Mouse (Mus musculus): ENCODE measurements around the gene Elovl3. TPM values are rescaled to one million over a fixed set of nuclear protein-coding genes. Genes with fewer than 3 reads are reported as not detected.

Gene Elovl3
- total and polyA plus RNA-seq, 2 experiments from 2014 or later, result 0.11 TPM; not detected in 1

DNA sequence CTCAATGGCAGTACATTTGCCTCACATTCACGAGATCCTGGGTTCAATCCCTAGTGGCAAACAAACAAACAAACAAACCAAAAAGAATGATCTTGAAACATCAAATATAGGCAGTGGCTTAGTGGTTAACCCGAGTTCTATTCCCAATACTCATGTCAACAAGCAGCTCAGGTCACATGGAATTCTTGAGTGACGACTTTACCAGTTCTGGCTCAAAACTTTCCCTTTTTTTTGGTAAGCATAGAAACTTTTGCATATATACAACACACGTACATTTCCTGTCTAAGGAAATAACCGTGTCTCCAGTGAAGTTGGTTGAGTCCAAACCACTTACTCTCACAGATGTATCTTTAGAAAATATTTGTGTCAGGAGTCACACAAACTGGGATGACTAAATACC is 40.8 kb downstream of the Elovl3 start:
- H3K36me3 ChIP-seq (ENCODE audit: insufficient read depth), result peaks cover 12% of the 10 kb centered on the region; the same call in 1 of the 2 replicates
- TF ChIP-seq CTCF (IDR thresholded peaks at IDR 0.05; ENCODE audit: low read depth), result no peak
- DNase-seq (no peak), ATAC-seq (no peak)
- H3K4me1 ChIP-seq (ENCODE audit: insufficient read depth), result no peaks in the 10 kb centered on the region
- H3K4me3 ChIP-seq (ENCODE audit: low read depth, low read length), result no peak overlapping the region
- no peaks in the 10 kb centered on the region for H3K27me3 ChIP-seq (ENCODE audit: insufficient read depth, low read length)
- H3K9ac ChIP-seq, result no peak overlapping the region
- WGBS, result 84% methylated on average over 5 of the region's 5 CpGs
- H3K27ac ChIP-seq (ENCODE audit: low read depth, low read length), result no peak overlapping the region
- H3K4me2 ChIP-seq (ENCODE audit: low read depth), result no peak overlapping the region
- H3K9me3 ChIP-seq (ENCODE audit: low read length), result no peaks in the 10 kb centered on the region

DNA sequence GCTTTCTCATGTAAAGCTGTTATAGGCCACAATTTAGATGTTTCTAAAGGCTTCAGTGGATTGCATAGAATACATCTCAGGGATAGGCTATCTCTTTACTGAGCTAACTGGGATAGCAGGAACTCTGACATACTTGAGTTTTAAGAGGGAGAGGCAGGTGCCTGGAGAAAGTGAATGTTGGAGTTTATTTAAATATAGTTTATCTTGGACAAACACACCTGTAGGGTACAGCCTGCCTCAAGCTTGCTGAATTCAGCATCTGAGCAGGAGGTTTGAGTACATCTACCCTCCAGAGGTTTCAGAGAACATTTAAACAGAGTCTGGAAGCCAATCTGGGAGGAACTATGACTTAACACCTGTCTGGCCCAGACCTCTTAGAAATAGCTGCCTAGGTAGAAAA is 43.5 kb downstream of the Elovl3 start:
- Histone ChIP-seq H3K9ac (no peak overlapping the region), H3K36me3 (ENCODE audit: insufficient read depth) (peaks cover 12% of the 10 kb centered on the region; the same call in 1 of the 2 replicates), H3K4me3 (ENCODE audit: low read depth, low read length) (no peak overlapping the region), H3K4me1 (ENCODE audit: insufficient read depth) (no peaks in the 10 kb centered on the region), H3K4me2 (ENCODE audit: low read depth) (no peak overlapping the region), H3K27me3 (ENCODE audit: insufficient read depth, low read length) (no peaks in the 10 kb centered on the region), H3K9me3 (ENCODE audit: low read length) (no peaks in the 10 kb centered on the region), H3K27ac (ENCODE audit: low read depth, low read length) (no peak overlapping the region)
- ATAC-seq (no peak), DNase-seq (no peak)
- TF ChIP-seq CTCF (IDR thresholded peaks at IDR 0.05; ENCODE audit: low read depth), result no peak

DNA sequence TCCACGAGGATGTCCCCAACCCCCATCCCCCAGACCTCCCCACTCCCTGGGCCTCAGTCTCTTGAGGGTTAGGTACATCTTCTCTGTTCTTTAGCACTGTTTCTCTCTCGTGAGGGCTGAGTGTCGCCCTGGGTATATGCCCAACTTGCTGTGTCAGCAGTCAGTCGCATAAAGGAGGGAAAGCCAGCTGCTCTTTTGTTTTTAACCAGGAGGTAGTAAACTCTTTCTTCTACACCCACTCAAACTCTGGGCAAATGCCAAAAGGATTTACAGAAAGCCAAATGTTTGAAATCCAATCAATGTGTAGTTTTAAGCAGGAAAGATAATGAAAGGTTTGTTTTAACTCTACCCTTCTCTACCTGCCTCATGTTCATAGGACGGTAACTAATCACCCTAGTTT is 45.3 kb downstream of the Elovl3 start:
- Histone ChIP-seq H3K27me3 (ENCODE audit: insufficient read depth, low read length) (no peaks in the 10 kb centered on the region), H3K9ac (no peak overlapping the region), H3K9me3 (ENCODE audit: low read length) (no peaks in the 10 kb centered on the region), H3K27ac (ENCODE audit: low read depth, low read length) (no peak overlapping the region), H3K4me2 (ENCODE audit: low read depth) (no peak overlapping the region), H3K4me3 (ENCODE audit: low read depth, low read length) (no peak overlapping the region), H3K36me3 (ENCODE audit: insufficient read depth) (peaks cover 4% of the 10 kb centered on the region; the same call in 1 of the 2 replicates), H3K4me1 (ENCODE audit: insufficient read depth) (no peaks in the 10 kb centered on the region)
- WGBS, result 32% methylated on average over 5 of the region's 5 CpGs
- DNase-seq (no peak), ATAC-seq (no peak)
- TF ChIP-seq CTCF (IDR thresholded peaks at IDR 0.05; ENCODE audit: low read depth), result no peak

DNA sequence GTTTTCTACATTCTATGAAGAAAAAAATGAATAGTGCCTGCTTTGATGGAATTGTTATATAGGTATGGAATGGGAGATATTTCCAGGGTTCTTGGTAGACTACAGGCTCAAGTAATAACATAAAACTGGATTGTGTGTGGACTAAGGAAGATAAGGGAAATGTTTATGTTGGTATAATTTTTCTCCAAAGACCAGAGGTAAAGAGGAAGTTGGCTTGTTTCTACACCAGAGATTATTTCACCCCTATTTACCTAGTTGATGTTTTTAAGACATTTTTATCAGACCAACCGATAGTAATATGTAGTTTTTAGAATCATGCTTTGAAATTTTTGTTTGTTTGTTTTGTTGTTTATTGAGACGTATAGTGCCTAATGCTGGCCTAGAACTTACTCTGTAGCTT is 48.6 kb downstream of the Elovl3 start:
- Histone ChIP-seq H3K4me1 (ENCODE audit: insufficient read depth) (no peaks in the 10 kb centered on the region), H3K9ac (no peak overlapping the region), H3K27ac (ENCODE audit: low read depth, low read length) (no peak overlapping the region), H3K27me3 (ENCODE audit: insufficient read depth, low read length) (no peaks in the 10 kb centered on the region), H3K4me2 (ENCODE audit: low read depth) (no peak overlapping the region), H3K9me3 (ENCODE audit: low read length) (no peaks in the 10 kb centered on the region), H3K4me3 (ENCODE audit: low read depth, low read length) (no peak overlapping the region), H3K36me3 (ENCODE audit: insufficient read depth) (0 out of 2 replicates have a peak, but pooled peaks cover 5% of the 10 kb centered on the region)
- TF ChIP-seq CTCF (IDR thresholded peaks at IDR 0.05; ENCODE audit: low read depth), result no peak
- no peak for DNase-seq
- ATAC-seq, result no peak
- WGBS, result 89% methylated on average over 2 of the region's 2 CpGs

DNA sequence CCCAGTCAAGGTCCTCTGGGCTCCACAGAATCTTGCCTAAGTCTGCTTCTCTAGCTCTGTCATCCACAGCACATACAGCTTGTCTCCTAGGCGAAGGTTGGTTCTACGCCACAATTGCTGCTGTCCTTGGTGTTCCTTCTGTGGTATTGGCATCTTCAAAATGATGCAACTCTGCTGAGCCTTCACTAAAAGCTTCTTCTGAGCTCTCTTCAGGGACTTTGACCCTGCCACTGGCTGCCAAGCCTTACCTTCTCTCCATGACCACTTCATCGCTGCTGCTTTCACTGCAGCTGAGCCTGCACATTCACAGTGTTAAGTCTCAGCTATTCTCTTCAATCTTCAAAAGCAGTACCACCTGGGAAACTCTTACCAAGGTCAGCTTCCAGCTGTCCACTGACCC is 50.5 kb downstream of the Elovl3 start:
- H3K9ac ChIP-seq, result no peak overlapping the region
- WGBS, result 92% methylated on average over 3 of the region's 3 CpGs
- no peak overlapping the region for H3K4me3 ChIP-seq (ENCODE audit: low read depth, low read length)
- no peak for DNase-seq
- H3K27me3 ChIP-seq (ENCODE audit: insufficient read depth, low read length), result no peaks in the 10 kb centered on the region
- ATAC-seq, result no peak
- H3K9me3 ChIP-seq (ENCODE audit: low read length), result no peaks in the 10 kb centered on the region
- 0 out of 2 replicates have a peak, but pooled peaks cover 5% of the 10 kb centered on the region for H3K36me3 ChIP-seq (ENCODE audit: insufficient read depth)
- H3K4me1 ChIP-seq (ENCODE audit: insufficient read depth), result no peaks in the 10 kb centered on the region
- H3K27ac ChIP-seq (ENCODE audit: low read depth, low read length), result no peak overlapping the region
- TF ChIP-seq CTCF (IDR thresholded peaks at IDR 0.05; ENCODE audit: low read depth), result no peak
- H3K4me2 ChIP-seq (ENCODE audit: low read depth), result no peak overlapping the region

Other genes starting within 250 kb of the Elovl3 start
- 17.5 and 22.5 TPM in 2 replicates for gene Armh3, start 133.4 kb upstream of the Elovl3 start, total RNA-seq (2014; rRNA removed)
- gene Armh3, start 133.4 kb upstream of the Elovl3 start, polyA plus RNA-seq (2015; fragmentation: Nextera tagmentation; extraction: Ambion mirVana), result 18.7 and 20.9 TPM in 2 replicates
- gene Hps6, start 128.4 kb upstream of the Elovl3 start, total RNA-seq (2014; rRNA removed), result 5.3 and 7.0 TPM in 2 replicates
- gene Hps6, start 128.4 kb upstream of the Elovl3 start, polyA plus RNA-seq (2015; fragmentation: Nextera tagmentation; extraction: Ambion mirVana), result 3.6 and 4.6 TPM in 2 replicates
- 10.6 and 11.2 TPM in 2 replicates for gene Pprc1, start 87.0 kb upstream of the Elovl3 start, total RNA-seq (2014; rRNA removed)
- gene Pprc1, start 87.0 kb upstream of the Elovl3 start, polyA plus RNA-seq (2015; fragmentation: Nextera tagmentation; extraction: Ambion mirVana), result 9.0 and 11.3 TPM in 2 replicates
- 140 and 162 TPM in 2 replicates for gene Ldb1, start 86.7 kb upstream of the Elovl3 start, total RNA-seq (2014; rRNA removed)
- 82.6 and 90.4 TPM in 2 replicates for gene Ldb1, start 86.7 kb upstream of the Elovl3 start, polyA plus RNA-seq (2015; fragmentation: Nextera tagmentation; extraction: Ambion mirVana)
- gene Nolc1, start 56.0 kb upstream of the Elovl3 start, total RNA-seq (2014; rRNA removed), result 38.0 and 51.6 TPM in 2 replicates
- 49.7 and 67.3 TPM in 2 replicates for gene Nolc1, start 56.0 kb upstream of the Elovl3 start, polyA plus RNA-seq (2015; fragmentation: Nextera tagmentation; extraction: Ambion mirVana)
- 0.31 TPM in 1 of 2 replicates, not detected in the other for gene Pitx3, start 16.4 kb downstream of the Elovl3 start, total RNA-seq (2014; rRNA removed)
- 0.41 TPM in 1 of 2 replicates, not detected in the other for gene Pitx3, start 16.4 kb downstream of the Elovl3 start, polyA plus RNA-seq (2015; fragmentation: Nextera tagmentation; extraction: Ambion mirVana)
- 44.9 and 54.4 TPM in 2 replicates for gene Gbf1, start 20.6 kb downstream of the Elovl3 start, total RNA-seq (2014; rRNA removed)
- gene Gbf1, start 20.6 kb downstream of the Elovl3 start, polyA plus RNA-seq (2015; fragmentation: Nextera tagmentation; extraction: Ambion mirVana), result 29.7 and 41.9 TPM in 2 replicates
- 2.2 TPM in 2 replicates for gene Nfkb2, start 172.4 kb downstream of the Elovl3 start, total RNA-seq (2014; rRNA removed)
- 1.2 and 1.3 TPM in 2 replicates for gene Nfkb2, start 172.4 kb downstream of the Elovl3 start, polyA plus RNA-seq (2015; fragmentation: Nextera tagmentation; extraction: Ambion mirVana)
- gene Psd, start 195.3 kb downstream of the Elovl3 start, total RNA-seq (2014; rRNA removed), result 395 and 483 TPM in 2 replicates
- gene Psd, start 195.3 kb downstream of the Elovl3 start, polyA plus RNA-seq (2015; fragmentation: Nextera tagmentation; extraction: Ambion mirVana), result 158 and 178 TPM in 2 replicates
- gene Fbxl15, start 196.3 kb downstream of the Elovl3 start, total RNA-seq (2014; rRNA removed), result 37.2 and 54.8 TPM in 2 replicates
- 50.3 and 59.1 TPM in 2 replicates for gene Fbxl15, start 196.3 kb downstream of the Elovl3 start, polyA plus RNA-seq (2015; fragmentation: Nextera tagmentation; extraction: Ambion mirVana)
- 214 and 275 TPM in 2 replicates for gene Cuedc2, start 206.8 kb downstream of the Elovl3 start, total RNA-seq (2014; rRNA removed)
- gene Cuedc2, start 206.8 kb downstream of the Elovl3 start, polyA plus RNA-seq (2015; fragmentation: Nextera tagmentation; extraction: Ambion mirVana), result 388 and 443 TPM in 2 replicates
- gene Mfsd13a, start 209.2 kb downstream of the Elovl3 start, total RNA-seq (2014; rRNA removed), result 4.1 and 5.3 TPM in 2 replicates
- gene Mfsd13a, start 209.2 kb downstream of the Elovl3 start, polyA plus RNA-seq (2015; fragmentation: Nextera tagmentation; extraction: Ambion mirVana), result 11.5 and 14.1 TPM in 2 replicates
- gene 2310034G01Rik, start 218.4 kb downstream of the Elovl3 start, total RNA-seq (2014; rRNA removed), result 2.4 and 4.3 TPM in 2 replicates
- gene 2310034G01Rik, start 218.4 kb downstream of the Elovl3 start, polyA plus RNA-seq (2015; fragmentation: Nextera tagmentation; extraction: Ambion mirVana), result 2.0 and 2.3 TPM in 2 replicates